ENCODE assay signal across 9 mouse cellular contexts in genomic region chr9:43827593-43827992, GRCm38 (mm10).
DNase-seq lines count a peak whose midpoint lies in the region; ATAC-seq and TF ChIP-seq lines count a peak whose summit lies in the region.
"Had no signal": no experiment of that assay in that cellular context is flagged by ENCODE, and none has a peak within 500 bp of the region (broad histone marks: within the 10 kb centered on the region; RNA-seq: fewer than 3 reads in every experiment).

No protein-coding gene starts in this region.

- 49% methylated on average over 5 of the region's 5 CpGs for WGBS in heart, embryonic 12.5 days

- H3K27ac ChIP-seq in heart, embryonic 12.5 days (ENCODE audit: poor library complexity, severe bottlenecking) = no peak overlapping the region
- H3K27ac ChIP-seq in ES-Bruce4 (ENCODE audit: insufficient read depth, low read length) = no peak overlapping the region
- H3K27ac ChIP-seq: macrophage had no signal

- no peak overlapping the region for H3K9ac ChIP-seq in heart, embryonic 12.5 days
- H3K9ac ChIP-seq in ES-Bruce4 (ENCODE audit: low read depth, poor library complexity, severe bottlenecking) = no peak overlapping the region

- peaks cover 19% of the 10 kb centered on the region; the same call in 1 of the 2 replicates for H3K27me3 ChIP-seq in heart, embryonic 12.5 days (replicated peaks)
- H3K27me3 ChIP-seq in ES-Bruce4 (ENCODE audit: control insufficient read depth, insufficient read depth, low read length, poor library complexity, severe bottlenecking) = no peaks in the 10 kb centered on the region

- peaks cover 6% of the 10 kb centered on the region; the same call in 1 of the 2 replicates for H3K4me1 ChIP-seq in heart, embryonic 12.5 days (replicated peaks)
- no peaks in the 10 kb centered on the region for H3K4me1 ChIP-seq in ES-Bruce4 (ENCODE audit: control insufficient read depth, insufficient read depth, low read length)

- no peak overlapping the region for H3K4me2 ChIP-seq in heart, embryonic 12.5 days

- no peak overlapping the region for H3K4me3 ChIP-seq in heart, embryonic 12.5 days
- H3K4me3 ChIP-seq in ES-Bruce4 (ENCODE audit: low read depth, low read length) = no peak overlapping the region

- no peaks in the 10 kb centered on the region for H3K36me3 ChIP-seq in heart, embryonic 12.5 days
- no peaks in the 10 kb centered on the region for H3K36me3 ChIP-seq in ES-Bruce4 (ENCODE audit: control insufficient read depth, insufficient read depth, low read length, poor library complexity, severe bottlenecking)

- H3K9me3 ChIP-seq in heart, embryonic 12.5 days (replicated peaks) = no peaks in the 10 kb centered on the region
- no peaks in the 10 kb centered on the region for H3K9me3 ChIP-seq in ES-Bruce4 (replicated peaks; ENCODE audit: control insufficient read depth, insufficient read depth, low read length, poor library complexity, severe bottlenecking)

- intact Hi-C loops in left cerebral cortex, postnatal 36 days (cut with DNase I) = no loop called here

- peak; percentile 62 for TF ChIP-seq CTCF in ES-Bruce4 (IDR thresholded peaks at IDR 0.05; ENCODE audit: low read depth, low read length)

- DNase-seq in heart, adult 18-20 months = peak; percentile 40 to 70
- peak; percentile 10 for DNase-seq in c-Kit-positive CD71-positive TER-119-negative erythroid progenitor cells, embryonic 14.5 days (ENCODE audit: low read depth)
- peak; percentile 26 for DNase-seq in heart, adult 8-10 months (ENCODE audit: low spot score)
- peak; percentile 51 to 52 for DNase-seq in left cerebral cortex, postnatal 36 days (ENCODE audit: low spot score in 2 of 2)
- DNase-seq in retina, adult 2 months (ENCODE audit: low read depth, low spot score) = peak; percentile 23
- DNase-seq in urinary bladder, postnatal 25 days (ENCODE audit: low spot score) = peak; percentile 71

- no peak for ATAC-seq in heart, embryonic 12.5 days (ENCODE audit: insufficient number of reproducible peaks, low FRiP score)

- no peak for TF ChIP-seq POLR2A in ES-Bruce4 (IDR thresholded peaks at IDR 0.05; ENCODE audit: insufficient read depth, low read length)

- TF ChIP-seq EP300 in ES-Bruce4 (IDR thresholded peaks at IDR 0.05; ENCODE audit: insufficient read depth, low read depth, low read length) = no peak

Comparison
In these comparisons a context has a peak if more than half of its experiments do, and no peak if none do; other contexts are left out.
1. DNase-seq: peak in every context shown above with its lines; median percentile 71 in urinary bladder, postnatal 25 days; 55 in heart, adult 18-20 months; 52 in left cerebral cortex, postnatal 36 days; 26 in heart, adult 8-10 months; 23 in retina, adult 2 months; 10 in c-Kit-positive CD71-positive TER-119-negative erythroid progenitor cells, embryonic 14.5 days.